10 mouse cellular contexts compared by ENCODE assay signal in genomic region chr8:105466700-105467291, GRCm38 (mm10). TPM values are rescaled to one million over a fixed set of nuclear protein-coding genes. Genes with fewer than 3 reads are reported as not detected.
DNase-seq lines count a peak whose midpoint lies in the region; TF ChIP-seq lines count a peak whose summit lies in the region.
"Had no signal": no experiment of that assay in that cellular context is flagged by ENCODE, and none has a peak within 500 bp of the region (broad histone marks: within the 10 kb centered on the region; RNA-seq: fewer than 3 reads in every experiment).

No protein-coding gene starts in this region.

- peak overlapping the region; percentile 82 for H3K27ac ChIP-seq in gastrocnemius, adult 2 months
- H3K27ac ChIP-seq: limb, embryonic 13.5 days had no signal

- intact Hi-C loops in gastrocnemius, adult 2 months (cut with DNase I) = no loop called here
- intact Hi-C loops in gastrocnemius, postnatal 36 days (cut with DNase I) = no loop called here

- TF ChIP-seq CTCF in gastrocnemius, adult 2 months (IDR thresholded peaks at IDR 0.05) = no peak

- DNase-seq in gastrocnemius, adult 2 months = no peak
- DNase-seq in gastrocnemius, postnatal 36 days = no peak
- DNase-seq in testis, postnatal 10 days (ENCODE audit: low spot score) = peak; percentile 65
- DNase-seq in testis, postnatal 14 days (ENCODE audit: low spot score) = no peak
- DNase-seq in layer of hippocampus, postnatal 36 days = peak; percentile 69 to 72
- DNase-seq in B cell, adult 2 months = no peak
- DNase-seq in gastrocnemius, adult 8-10 months (ENCODE audit: low spot score in 2 of 2) = no peak
- no peak for DNase-seq in embryo, embryonic 10 days (ENCODE audit: low spot score)

- H3K4me3 ChIP-seq in gastrocnemius, adult 2 months = no peak overlapping the region
- H3K4me3 ChIP-seq: limb, embryonic 13.5 days had no signal

RNA-seq across cellular contexts. Expression of gene Tppp3, which starts 4.5 kb away (rescaled TPM):
- total RNA-seq in gastrocnemius, adult 2 months (2021) = 10 to 100 TPM; 52.8 to 53.4 TPM
- total RNA-seq in gastrocnemius, postnatal 36 days (2021) = 10 to 100 TPM; 54.1 to 54.9 TPM
- total RNA-seq in layer of hippocampus, postnatal 36 days (2021) = 10 to 100 TPM; 31.9 TPM
- total RNA-seq in gastrocnemius, adult 8-10 months (2022) = 10 to 100 TPM; 22.7 to 38.8 (median 34.2) TPM

RNA-seq across cellular contexts. Expression of gene Zdhhc1, which starts 29.9 kb away (rescaled TPM):
- 10 to 100 TPM in 1 of 2 experiments, 1 to 10 TPM in 1; 9.6 to 11.2 TPM for total RNA-seq in gastrocnemius, adult 2 months (2021)
- total RNA-seq in gastrocnemius, postnatal 36 days (2021) = 1 to 10 TPM; 8.1 to 8.3 TPM
- 10 to 100 TPM; 32.8 to 37.6 TPM for total RNA-seq in layer of hippocampus, postnatal 36 days (2021)
- 10 to 100 TPM; 10.3 to 11.7 (median 11.4) TPM for total RNA-seq in gastrocnemius, adult 8-10 months (2022)

RNA-seq across cellular contexts. Expression of gene Hsd11b2, which starts 51.8 kb away (rescaled TPM):
- total RNA-seq in gastrocnemius, adult 2 months (2021) = not detected
- under 1 TPM in 1 of 2 experiments, not detected in 1; 0.22 TPM for total RNA-seq in gastrocnemius, postnatal 36 days (2021)
- total RNA-seq in layer of hippocampus, postnatal 36 days (2021) = not detected
- under 1 TPM in 2 of 4 experiments, not detected in 2; 0.12 to 0.62 TPM for total RNA-seq in gastrocnemius, adult 8-10 months (2022)

RNA-seq across cellular contexts. Expression of gene Lrrc36, which starts 53.4 kb away (rescaled TPM):
- total RNA-seq in gastrocnemius, adult 2 months (2021) = under 1 TPM; 0.64 to 0.73 TPM
- total RNA-seq in gastrocnemius, postnatal 36 days (2021) = under 1 TPM; 0.54 to 0.71 TPM
- total RNA-seq in layer of hippocampus, postnatal 36 days (2021) = under 1 TPM; 0.27 to 0.81 TPM
- total RNA-seq in gastrocnemius, adult 8-10 months (2022) = under 1 TPM in 2 of 4 experiments, not detected in 2; 0.70 TPM

RNA-seq across cellular contexts. Expression of gene Kctd19, which starts 53.5 kb away (rescaled TPM):
- under 1 TPM in 1 of 2 experiments, not detected in 1; 0.23 TPM for total RNA-seq in gastrocnemius, adult 2 months (2021)
- not detected for total RNA-seq in gastrocnemius, postnatal 36 days (2021)
- total RNA-seq in layer of hippocampus, postnatal 36 days (2021) = not detected
- total RNA-seq in gastrocnemius, adult 8-10 months (2022) = under 1 TPM in 2 of 4 experiments, not detected in 2; 0.08 to 0.49 TPM
- total RNA-seq: heart, adult 18-20 months had no signal

Comparison
In these comparisons a context has a peak if more than half of its experiments do, and no peak if none do; other contexts are left out.
1. DNase-seq: peak in testis, postnatal 10 days (single experiment) and layer of hippocampus, postnatal 36 days (2 of 2); none in gastrocnemius, adult 2 months (single experiment), gastrocnemius, postnatal 36 days (0 of 2), testis, postnatal 14 days (single experiment), B cell, adult 2 months (0 of 2), gastrocnemius, adult 8-10 months (0 of 2) and embryo, embryonic 10 days (single experiment).